In the genomic region with DNA sequence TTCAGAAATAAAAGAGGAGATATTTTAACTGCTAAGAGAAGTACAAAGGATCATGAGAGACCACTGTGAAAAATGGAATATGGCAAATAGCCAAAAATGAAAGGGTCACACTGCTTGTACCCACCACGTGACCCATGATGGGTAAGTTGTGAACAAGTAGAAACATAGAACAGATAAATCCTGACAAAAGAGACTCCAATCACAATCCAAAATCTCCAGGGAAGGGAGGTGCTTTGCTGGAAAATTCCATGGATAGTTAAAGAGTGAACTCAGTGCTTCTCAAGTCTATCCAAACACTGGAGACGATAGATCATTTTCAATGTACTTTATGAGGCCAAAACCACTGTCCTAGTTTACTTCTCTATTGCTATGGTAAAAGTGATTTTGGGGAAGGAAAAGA, we compare ENCODE assay signal across 21 mouse cellular contexts. TPM values are rescaled to one million over a fixed set of nuclear protein-coding genes. Genes with fewer than 3 reads are reported as not detected.
"Had no signal": no experiment of that assay in that cellular context is flagged by ENCODE, and none has a peak within 500 bp of the region (broad histone marks: within the 10 kb centered on the region; RNA-seq: fewer than 3 reads in every experiment).

No protein-coding gene starts in this region.

- H3K9ac ChIP-seq: liver, embryonic 12.5 days; lung, embryonic 14.5 days; neural tube, embryonic 13.5 days; stomach, embryonic 15.5 days had no signal

- DNase-seq: kidney, adult 8-10 months; lung, embryonic 14.5 days; lung, postnatal 10 days; lung, postnatal 4 days; midbrain, embryonic 14.5 days; retina, postnatal 1 day; right cerebral cortex, postnatal 4 days; thymus, postnatal 4 days had no signal

- H3K4me1 ChIP-seq: limb, embryonic 10.5 days; midbrain, embryonic 10.5 days; neural tube, embryonic 13.5 days; stomach, embryonic 15.5 days had no signal

- H3K27ac ChIP-seq: left cerebral cortex, adult 2 months; limb, embryonic 10.5 days; liver, embryonic 12.5 days; midbrain, embryonic 10.5 days; neural tube, embryonic 13.5 days; stomach, embryonic 15.5 days had no signal

- H3K27me3 ChIP-seq: liver, embryonic 12.5 days; neural tube, embryonic 13.5 days; stomach, embryonic 15.5 days had no signal

- H3K4me2 ChIP-seq: liver, embryonic 12.5 days; lung, embryonic 14.5 days; neural tube, embryonic 13.5 days; stomach, embryonic 15.5 days had no signal

- H3K36me3 ChIP-seq: limb, embryonic 10.5 days; liver, embryonic 12.5 days; midbrain, embryonic 10.5 days; neural tube, embryonic 13.5 days; stomach, embryonic 15.5 days had no signal

- ATAC-seq: liver, embryonic 12.5 days had no signal

- H3K9me3 ChIP-seq: limb, embryonic 10.5 days; liver, embryonic 12.5 days; midbrain, embryonic 10.5 days; neural tube, embryonic 13.5 days; stomach, embryonic 15.5 days had no signal

- H3K4me3 ChIP-seq: left cerebral cortex, adult 2 months; limb, embryonic 10.5 days; liver, embryonic 12.5 days; midbrain, embryonic 10.5 days; neural tube, embryonic 13.5 days; stomach, embryonic 15.5 days had no signal

RNA-seq across cellular contexts. Expression of a gene that starts 8.3 kb away (rescaled TPM):
- polyA plus RNA-seq: kidney, embryonic 16.5 days; large intestine, adult 2 months; limb, embryonic 10.5 days; limb, embryonic 14.5 days; liver, embryonic 12.5 days; liver, embryonic 16.5 days; lung, embryonic 14.5 days; midbrain, embryonic 10.5 days; midbrain, embryonic 14.5 days; neural tube, embryonic 13.5 days; spleen, adult 2 months; stomach, embryonic 15.5 days; testis, adult 2 months; thymus, postnatal 0 days had no signal

RNA-seq across cellular contexts. Expression of a gene that starts 27.2 kb away (rescaled TPM):
- polyA plus RNA-seq: kidney, embryonic 16.5 days; large intestine, adult 2 months; limb, embryonic 10.5 days; limb, embryonic 14.5 days; liver, embryonic 12.5 days; liver, embryonic 16.5 days; lung, embryonic 14.5 days; midbrain, embryonic 10.5 days; midbrain, embryonic 14.5 days; neural tube, embryonic 13.5 days; spleen, adult 2 months; stomach, embryonic 15.5 days; testis, adult 2 months; thymus, postnatal 0 days had no signal

RNA-seq across cellular contexts. Expression of a gene that starts 40.7 kb away (rescaled TPM):
- polyA plus RNA-seq: kidney, embryonic 16.5 days; large intestine, adult 2 months; limb, embryonic 10.5 days; limb, embryonic 14.5 days; liver, embryonic 12.5 days; liver, embryonic 16.5 days; lung, embryonic 14.5 days; midbrain, embryonic 10.5 days; midbrain, embryonic 14.5 days; neural tube, embryonic 13.5 days; spleen, adult 2 months; stomach, embryonic 15.5 days; testis, adult 2 months; thymus, postnatal 0 days had no signal
